Mouse (Mus musculus): Measurements from ENCODE around the gene Cd274. TPM values are rescaled to one million over a fixed set of nuclear protein-coding genes. Genes with fewer than 3 reads are reported as not detected.

The Cd274 gene
- polyA plus RNA-seq, 1 experiment: 1.5 TPM

- H3K27me3 ChIP-seq (replicated peaks): no peaks in the 10 kb centered on the region
- H3K9me3 ChIP-seq: no peaks in the 10 kb centered on the region
- no peak overlapping the region for H3K4me3 ChIP-seq (replicated peaks)
- TF ChIP-seq FLI1 (IDR thresholded peaks at IDR 0.05; ENCODE audit: low read length) (no peak), GATA1 (IDR thresholded peaks at IDR 0.05; ENCODE audit: borderline replicate concordance, low read length) (no peak)
- peaks cover 27% of the 10 kb centered on the region for H3K4me1 ChIP-seq
- H3K36me3 ChIP-seq (replicated peaks; ENCODE audit: low read length): peaks cover 76% of the 10 kb centered on the region
Observed at GRCm38 (mm10) chr19:29385822-29386221, 18.6 kb downstream of the Cd274 start.

GRCm38 (mm10) chr19:29388818-29389217 is 21.6 kb downstream of the Cd274 start:
- Histone ChIP-seq H3K4me1 (peaks cover 39% of the 10 kb centered on the region), H3K27me3 (replicated peaks) (no peaks in the 10 kb centered on the region), H3K4me3 (replicated peaks) (no peak overlapping the region), H3K9me3 (no peaks in the 10 kb centered on the region), H3K36me3 (replicated peaks; ENCODE audit: low read length) (peaks cover 46% of the 10 kb centered on the region)
- TF ChIP-seq FLI1 (IDR thresholded peaks at IDR 0.05; ENCODE audit: low read length) (no peak), GATA1 (IDR thresholded peaks at IDR 0.05; ENCODE audit: borderline replicate concordance, low read length) (no peak)

GRCm38 (mm10) chr19:29390483-29390882 is 23.2 kb downstream of the Cd274 start:
- Histone ChIP-seq H3K27me3 (replicated peaks) (no peaks in the 10 kb centered on the region), H3K9me3 (no peaks in the 10 kb centered on the region), H3K36me3 (replicated peaks; ENCODE audit: low read length) (peaks cover 31% of the 10 kb centered on the region), H3K4me3 (replicated peaks) (no peak overlapping the region), H3K4me1 (peaks cover 25% of the 10 kb centered on the region)
- no peak for TF ChIP-seq GATA1 (IDR thresholded peaks at IDR 0.05; ENCODE audit: borderline replicate concordance, low read length)
- TF ChIP-seq FLI1 (IDR thresholded peaks at IDR 0.05; ENCODE audit: low read length): no peak

- Histone ChIP-seq H3K27me3 (replicated peaks) (no peaks in the 10 kb centered on the region), H3K36me3 (replicated peaks; ENCODE audit: low read length) (peaks cover 23% of the 10 kb centered on the region), H3K4me1 (peaks cover 26% of the 10 kb centered on the region), H3K4me3 (replicated peaks) (no peak overlapping the region), H3K9me3 (no peaks in the 10 kb centered on the region)
- no peak for TF ChIP-seq GATA1 (IDR thresholded peaks at IDR 0.05; ENCODE audit: borderline replicate concordance, low read length)
- TF ChIP-seq FLI1 (IDR thresholded peaks at IDR 0.05; ENCODE audit: low read length): no peak
Observed at GRCm38 (mm10) chr19:29391279-29391678, 24.0 kb downstream of the Cd274 start.

GRCm38 (mm10) chr19:29393333-29393732 is 26.1 kb downstream of the Cd274 start:
- Histone ChIP-seq H3K27me3 (replicated peaks) (no peaks in the 10 kb centered on the region), H3K36me3 (replicated peaks; ENCODE audit: low read length) (peaks cover 6% of the 10 kb centered on the region), H3K9me3 (peaks cover 5% of the 10 kb centered on the region; the same call in 1 of the 2 replicates), H3K4me3 (replicated peaks) (no peak overlapping the region), H3K4me1 (peaks cover 27% of the 10 kb centered on the region)
- TF ChIP-seq GATA1 (IDR thresholded peaks at IDR 0.05; ENCODE audit: borderline replicate concordance, low read length) (no peak), FLI1 (IDR thresholded peaks at IDR 0.05; ENCODE audit: low read length) (no peak)

- H3K36me3 ChIP-seq (replicated peaks; ENCODE audit: low read length): no peaks in the 10 kb centered on the region
- H3K4me3 ChIP-seq (replicated peaks): no peak overlapping the region
- H3K9me3 ChIP-seq: peaks cover 5% of the 10 kb centered on the region; the same call in 1 of the 2 replicates
- H3K4me1 ChIP-seq: peaks cover 30% of the 10 kb centered on the region
- no peaks in the 10 kb centered on the region for H3K27me3 ChIP-seq (replicated peaks)
- TF ChIP-seq FLI1 (IDR thresholded peaks at IDR 0.05; ENCODE audit: low read length) (no peak), GATA1 (IDR thresholded peaks at IDR 0.05; ENCODE audit: borderline replicate concordance, low read length) (no peak)
Observed at GRCm38 (mm10) chr19:29394721-29395120, 27.5 kb downstream of the Cd274 start.

- H3K4me1 ChIP-seq: peaks cover 34% of the 10 kb centered on the region
- peaks cover 5% of the 10 kb centered on the region; the same call in 1 of the 2 replicates for H3K9me3 ChIP-seq
- H3K27me3 ChIP-seq (replicated peaks): no peaks in the 10 kb centered on the region
- TF ChIP-seq FLI1 (IDR thresholded peaks at IDR 0.05; ENCODE audit: low read length) (no peak), GATA1 (IDR thresholded peaks at IDR 0.05; ENCODE audit: borderline replicate concordance, low read length) (no peak)
- no peaks in the 10 kb centered on the region for H3K36me3 ChIP-seq (replicated peaks; ENCODE audit: low read length)
- no peak overlapping the region for H3K4me3 ChIP-seq (replicated peaks)
Observed at GRCm38 (mm10) chr19:29396353-29396752, 29.1 kb downstream of the Cd274 start.

GRCm38 (mm10) chr19:29399786-29400185 is 32.5 kb downstream of the Cd274 start:
- Histone ChIP-seq H3K9me3 (peaks cover 5% of the 10 kb centered on the region; the same call in 1 of the 2 replicates), H3K36me3 (replicated peaks; ENCODE audit: low read length) (no peaks in the 10 kb centered on the region), H3K27me3 (replicated peaks) (no peaks in the 10 kb centered on the region), H3K4me3 (replicated peaks) (no peak overlapping the region), H3K4me1 (peaks cover 55% of the 10 kb centered on the region)
- TF ChIP-seq GATA1 (IDR thresholded peaks at IDR 0.05; ENCODE audit: borderline replicate concordance, low read length) (no peak), FLI1 (IDR thresholded peaks at IDR 0.05; ENCODE audit: low read length) (no peak)

GRCm38 (mm10) chr19:29400466-29400865 is 33.2 kb downstream of the Cd274 start:
- Histone ChIP-seq H3K36me3 (replicated peaks; ENCODE audit: low read length) (no peaks in the 10 kb centered on the region), H3K4me3 (replicated peaks) (no peak overlapping the region), H3K9me3 (peaks cover 5% of the 10 kb centered on the region; the same call in 1 of the 2 replicates), H3K27me3 (replicated peaks) (no peaks in the 10 kb centered on the region), H3K4me1 (peaks cover 56% of the 10 kb centered on the region)
- no peak for TF ChIP-seq FLI1 (IDR thresholded peaks at IDR 0.05; ENCODE audit: low read length)
- TF ChIP-seq GATA1 (IDR thresholded peaks at IDR 0.05; ENCODE audit: borderline replicate concordance, low read length): no peak

GRCm38 (mm10) chr19:29402621-29403020 is 35.4 kb downstream of the Cd274 start:
- H3K36me3 ChIP-seq (replicated peaks; ENCODE audit: low read length): no peaks in the 10 kb centered on the region
- no peaks in the 10 kb centered on the region for H3K27me3 ChIP-seq (replicated peaks)
- H3K9me3 ChIP-seq: peaks cover 5% of the 10 kb centered on the region; the same call in 1 of the 2 replicates
- H3K4me1 ChIP-seq: peaks cover 56% of the 10 kb centered on the region
- TF ChIP-seq GATA1 (IDR thresholded peaks at IDR 0.05; ENCODE audit: borderline replicate concordance, low read length) (no peak), FLI1 (IDR thresholded peaks at IDR 0.05; ENCODE audit: low read length) (no peak)
- H3K4me3 ChIP-seq (replicated peaks): peak overlapping the region; percentile 0
